Mouse (Mus musculus) megakaryocyte-erythroid progenitor cell, adult 5-6 weeks (primary cell): ENCODE data around the gene Mipol1. TPM values are rescaled to one million over a fixed set of nuclear protein-coding genes. Genes with fewer than 3 reads are reported as not detected.
"Not testable (repeated sequence)": the region's sequence is repeated elsewhere in the genome, so short reads cannot be mapped to it uniquely, and the experiment has no call there.

Experiments
- ATAC-seq: replicated peaks from 2 replicates; pipeline ENCODE4 v1.8.0; 2016; ENCODE audit warnings: mild to moderate bottlenecking, inconsistent platforms; ENCODE audit not compliant: severe bottlenecking, poor library complexity, low FRiP score, low TSS enrichment
- total RNA-seq, 2 experiments: library from RNA; stranded (forward) in 1 of 2; stranded (reverse) in 1 of 2; fragments of 200-1000, 215-1000 nt in 1 of 2; fragments of >200 nt in 1 of 2; fragmentation: Nextera tagmentation in 1 of 2; gene quantifications; 2 replicates each; pipeline ENCODE4 v1.2.3; 2014 to 2017

Gene Mipol1
- total RNA-seq, 2 experiments from 2014 or later = 20.2 to 25.6 TPM

GRCm38 (mm10) chr12:57400186-57400585, 170.0 kb downstream of the Mipol1 start:
- no peak for ATAC-seq

GRCm38 (mm10) chr12:57401126-57401525, 170.9 kb downstream of the Mipol1 start:
- no peak for ATAC-seq

GRCm38 (mm10) chr12:57402360-57402759, 172.1 kb downstream of the Mipol1 start:
- no peak for ATAC-seq

GRCm38 (mm10) chr12:57409976-57410375, 179.7 kb downstream of the Mipol1 start:
- no peak for ATAC-seq

- ATAC-seq = no peak
Observed at GRCm38 (mm10) chr12:57413833-57414232, 183.6 kb downstream of the Mipol1 start.

GRCm38 (mm10) chr12:57424902-57425301, 194.7 kb downstream of the Mipol1 start:
- no peak for ATAC-seq

- no peak for ATAC-seq
Observed at GRCm38 (mm10) chr12:57428243-57428642, 198.0 kb downstream of the Mipol1 start.

- ATAC-seq = no peak
Observed at GRCm38 (mm10) chr12:57428767-57429166, 198.5 kb downstream of the Mipol1 start.

GRCm38 (mm10) chr12:57436939-57437659, 206.9 kb downstream of the Mipol1 start:
- ATAC-seq = not testable (repeated sequence)

GRCm38 (mm10) chr12:57444281-57444903, 214.2 kb downstream of the Mipol1 start:
- ATAC-seq = no peak

- no peak for ATAC-seq
Observed at GRCm38 (mm10) chr12:57447331-57447730, 217.1 kb downstream of the Mipol1 start.

- no peak for ATAC-seq
Observed at GRCm38 (mm10) chr12:57449299-57449698, 219.1 kb downstream of the Mipol1 start.

- no peak for ATAC-seq
Observed at GRCm38 (mm10) chr12:57450017-57450583, 219.9 kb downstream of the Mipol1 start.

GRCm38 (mm10) chr12:57456911-57457310, 226.7 kb downstream of the Mipol1 start:
- ATAC-seq = no peak

- no peak for ATAC-seq
Observed at GRCm38 (mm10) chr12:57457339-57457738, 227.1 kb downstream of the Mipol1 start.

GRCm38 (mm10) chr12:57464520-57465334, 234.5 kb downstream of the Mipol1 start:
- ATAC-seq = no peak

GRCm38 (mm10) chr12:57471786-57472185, 241.6 kb downstream of the Mipol1 start:
- no peak for ATAC-seq

GRCm38 (mm10) chr12:57476876-57477275, 246.6 kb downstream of the Mipol1 start:
- no peak for ATAC-seq

GRCm38 (mm10) chr12:57481823-57482222, 251.6 kb downstream of the Mipol1 start:
- no peak for ATAC-seq
